Mouse (Mus musculus): ENCODE measurements at regions not wholly inside any gene's neighbourhood (a gene's known extent, or its start where the extent isn't known, plus 50 kb on each side); places are given as distances from the start of the nearest gene placed in this dataset.

DNA sequence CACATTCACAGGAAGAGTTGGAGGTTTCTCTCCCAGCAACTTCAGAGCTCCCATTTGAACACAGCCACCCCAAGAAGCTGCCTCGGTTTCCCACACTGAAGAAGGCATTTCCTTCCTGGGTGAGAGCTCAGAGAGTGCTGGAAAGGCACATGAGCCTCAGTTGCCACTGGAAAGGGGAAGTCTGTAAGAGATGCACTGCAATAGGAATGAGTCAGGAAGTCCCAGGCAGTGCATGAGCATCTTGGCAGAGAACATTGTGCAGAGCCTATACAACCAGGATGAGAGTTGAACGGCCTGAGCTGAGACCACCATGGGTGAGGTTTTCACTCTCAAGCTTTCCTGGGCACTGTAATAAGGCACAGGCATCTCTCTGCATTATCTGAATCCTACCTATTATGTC is 244.4 kb downstream of the Irs2 start:
- no peak for DNase-seq (ENCODE audit: low read depth)

DNA sequence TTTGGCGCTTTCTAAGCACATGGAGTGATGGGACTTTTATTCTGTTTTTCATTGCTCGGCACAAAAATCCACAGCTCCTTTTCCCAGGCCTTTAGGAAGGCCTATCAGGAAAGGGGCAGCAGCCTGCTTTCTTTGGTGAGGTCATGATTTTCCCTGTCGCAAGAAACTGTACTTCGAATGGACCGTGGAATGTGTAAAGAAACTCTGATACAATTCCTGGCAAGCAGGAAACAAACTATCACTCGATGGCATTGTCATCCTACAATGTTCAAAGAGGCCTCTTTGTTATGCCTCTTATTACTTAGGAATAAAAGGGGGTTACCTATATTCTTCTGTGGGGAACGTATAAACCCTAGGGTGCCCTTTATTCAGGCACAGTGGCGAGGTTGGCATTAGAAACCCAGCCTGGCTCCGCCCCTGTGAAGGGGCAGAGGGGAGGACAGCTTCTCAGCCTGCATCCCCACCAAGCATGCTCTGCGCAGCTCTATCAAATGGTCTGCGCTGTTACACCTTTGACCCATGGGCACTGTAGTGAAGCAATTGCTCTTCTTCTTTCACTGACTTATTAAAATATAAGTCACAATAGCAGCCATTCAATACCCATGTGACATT is 246.5 kb downstream of the Irs2 start:
- DNase-seq (ENCODE audit: low read depth), result no peak

- no peak for DNase-seq (ENCODE audit: low read depth)
Measured at GRCm38 (mm10) chr8:10760851-10761693, 247.2 kb downstream of the Irs2 start.

- DNase-seq (ENCODE audit: low read depth), result no peak
Measured at GRCm38 (mm10) chr8:10760231-10760630, 248.0 kb downstream of the Irs2 start.

- DNase-seq (ENCODE audit: low read depth), result no peak
Measured at GRCm38 (mm10) chr8:10758151-10758550, 250.1 kb downstream of the Irs2 start.

DNA sequence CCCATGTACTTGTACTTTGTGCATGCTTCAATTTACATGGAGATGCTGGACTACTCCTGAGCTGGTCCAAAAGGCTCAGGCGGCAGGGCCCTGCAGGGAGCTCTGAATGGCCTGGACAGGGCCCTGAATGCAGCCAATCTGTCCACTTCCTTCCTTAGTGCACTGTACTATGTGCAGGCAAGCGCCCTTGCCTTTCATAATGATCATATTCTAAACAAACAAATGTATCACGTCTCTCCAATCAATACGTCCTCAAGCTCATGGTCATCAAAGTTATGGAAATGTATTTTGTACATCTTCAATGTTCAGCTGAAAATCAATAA is 253.3 kb downstream of the Irs2 start:
- no peak for DNase-seq (ENCODE audit: low read depth)

DNA sequence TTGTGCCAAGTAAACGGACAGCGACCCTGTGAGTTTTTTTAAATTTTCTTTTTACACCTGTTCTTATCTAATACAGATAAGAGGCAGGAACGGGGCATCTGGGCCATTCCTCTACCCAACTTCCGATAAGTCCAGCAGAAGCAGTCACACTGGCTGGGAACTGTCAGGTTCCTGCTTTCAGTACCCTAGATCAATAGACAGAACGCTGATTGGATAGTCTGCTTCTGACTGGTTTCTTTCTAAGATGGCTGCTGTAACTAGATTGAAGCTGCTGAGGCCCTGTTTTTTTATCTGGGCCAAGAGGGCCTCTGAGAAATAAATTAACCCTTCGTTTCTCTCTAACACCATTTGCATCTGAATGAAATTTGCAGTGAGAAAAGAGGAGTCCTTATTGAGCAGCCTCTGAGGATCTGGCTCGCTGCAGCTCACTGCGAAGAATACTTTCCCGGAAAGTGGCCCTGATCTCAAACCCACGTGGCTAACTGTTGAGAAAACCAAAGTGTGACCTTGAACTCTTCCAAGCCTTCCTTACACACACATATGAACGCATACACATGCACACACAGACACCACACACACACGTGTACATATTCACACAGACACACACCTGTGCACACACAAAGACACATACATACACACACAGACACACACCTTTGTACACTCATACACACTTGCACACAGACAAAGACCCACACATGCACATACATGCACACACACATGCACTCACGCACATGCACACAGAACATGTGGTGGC is 253.8 kb downstream of the Irs2 start:
- DNase-seq (ENCODE audit: low read depth), result no peak

GRCm38 (mm10) chr8:10753056-10753455 is 255.2 kb downstream of the Irs2 start:
- no peak for DNase-seq (ENCODE audit: low read depth)

- DNase-seq (ENCODE audit: low read depth), result no peak
Measured at GRCm38 (mm10) chr8:10747150-10747549, 261.1 kb downstream of the Irs2 start.

DNA sequence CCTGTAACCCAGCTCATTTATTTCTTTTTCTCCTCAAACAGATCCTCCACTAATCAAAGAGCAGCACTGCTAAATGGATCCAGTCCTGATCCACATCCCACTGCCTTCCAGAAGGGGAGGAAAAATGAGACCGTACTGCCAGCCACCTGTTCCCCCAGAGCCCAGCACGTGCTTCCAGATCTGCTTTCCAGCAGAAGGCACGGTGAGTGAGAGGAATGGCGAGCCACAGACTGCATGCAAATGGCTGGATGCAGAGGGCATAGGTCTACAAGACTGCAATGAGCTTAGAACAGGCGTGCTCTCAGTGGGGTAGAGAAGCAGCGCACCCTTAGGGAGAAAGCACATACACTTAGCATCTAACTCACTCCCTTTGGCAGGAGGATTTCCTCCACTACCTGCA is 265.0 kb downstream of the Irs2 start:
- DNase-seq (ENCODE audit: low read depth), result no peak

DNA sequence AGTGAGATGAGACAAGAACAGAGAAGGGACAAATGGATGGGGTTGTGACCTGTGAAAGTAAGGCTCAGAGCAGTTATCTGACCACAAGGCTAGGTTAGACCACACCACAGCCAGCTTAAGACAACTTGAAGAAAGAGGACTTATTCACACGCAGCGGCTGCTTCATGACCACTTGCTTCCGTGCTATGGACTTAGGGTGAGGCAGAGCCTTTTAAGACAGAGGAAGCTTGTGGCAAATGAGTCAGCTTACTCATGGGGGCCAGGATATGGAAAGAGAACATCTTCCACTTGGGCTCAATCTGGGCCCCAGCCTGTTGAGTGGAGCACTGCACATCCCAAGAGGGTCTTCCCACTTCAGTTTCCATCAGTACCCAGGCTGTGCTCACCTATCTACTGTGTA is 267.4 kb downstream of the Irs2 start:
- no peak for DNase-seq (ENCODE audit: low read depth)

GRCm38 (mm10) chr8:10738486-10739081 is 269.7 kb downstream of the Irs2 start:
- no peak for DNase-seq (ENCODE audit: low read depth)

DNA sequence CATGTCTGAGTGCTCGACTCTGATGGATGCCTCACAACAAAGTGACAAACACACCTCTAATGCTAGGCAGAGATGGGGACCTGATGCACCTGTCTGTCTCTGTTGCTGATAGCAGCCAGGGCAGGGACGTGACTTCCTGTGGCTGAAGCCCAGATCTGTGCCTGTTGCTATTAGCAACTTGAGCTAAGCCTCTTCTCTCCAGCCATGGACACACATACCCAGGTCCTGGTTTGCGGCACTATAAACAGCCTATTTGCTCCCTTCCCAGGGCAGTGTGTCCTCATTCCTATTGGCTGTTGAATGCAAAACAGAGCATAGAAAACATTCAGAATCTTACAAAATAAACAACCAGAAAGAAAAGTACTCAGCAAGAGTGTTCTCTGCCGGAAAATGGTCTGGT is 273.5 kb downstream of the Irs2 start:
- no peak for DNase-seq (ENCODE audit: low read depth)

DNA sequence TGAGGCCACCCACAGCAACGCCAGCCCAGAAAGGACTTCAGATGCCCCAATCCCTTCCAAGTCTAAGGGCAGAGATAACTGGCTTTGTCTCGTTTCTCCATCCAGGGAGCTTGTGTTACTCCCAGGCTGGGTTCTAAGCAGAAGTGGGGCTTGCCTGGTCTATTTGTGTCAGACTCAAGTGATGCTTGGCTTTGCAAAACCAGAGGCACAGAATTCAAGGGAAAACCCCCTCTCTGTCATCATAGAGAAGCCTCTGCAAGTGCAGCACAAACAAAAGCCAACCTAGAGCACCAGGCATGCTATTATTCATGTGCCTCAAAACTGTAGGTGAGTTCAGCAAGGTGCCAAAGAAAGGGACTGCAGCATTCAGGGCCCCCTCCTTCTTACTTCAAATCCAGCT is 284.9 kb downstream of the Irs2 start:
- DNase-seq (ENCODE audit: low read depth), result peak; percentile 29

DNA sequence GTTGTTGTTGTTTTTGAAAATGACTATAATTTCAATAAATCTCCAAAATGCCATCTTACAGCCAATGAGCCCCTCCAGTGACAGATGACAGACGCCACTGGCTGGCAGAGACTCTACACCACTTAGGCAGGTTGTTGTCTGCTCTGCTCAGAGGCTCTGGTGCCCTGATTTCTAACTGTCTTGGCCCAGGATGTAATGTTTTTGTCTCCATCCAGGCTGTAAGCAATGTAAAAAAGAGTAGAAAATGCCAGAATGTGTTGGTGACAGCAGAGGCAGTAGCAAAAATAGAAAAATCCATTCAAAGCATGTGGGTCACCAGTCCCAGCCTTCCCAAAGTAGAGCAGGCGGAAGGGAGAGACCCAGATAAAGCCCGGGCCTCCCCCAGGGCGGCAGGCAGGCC is 285.5 kb downstream of the Irs2 start:
- DNase-seq (ENCODE audit: low read depth), result no peak

DNA sequence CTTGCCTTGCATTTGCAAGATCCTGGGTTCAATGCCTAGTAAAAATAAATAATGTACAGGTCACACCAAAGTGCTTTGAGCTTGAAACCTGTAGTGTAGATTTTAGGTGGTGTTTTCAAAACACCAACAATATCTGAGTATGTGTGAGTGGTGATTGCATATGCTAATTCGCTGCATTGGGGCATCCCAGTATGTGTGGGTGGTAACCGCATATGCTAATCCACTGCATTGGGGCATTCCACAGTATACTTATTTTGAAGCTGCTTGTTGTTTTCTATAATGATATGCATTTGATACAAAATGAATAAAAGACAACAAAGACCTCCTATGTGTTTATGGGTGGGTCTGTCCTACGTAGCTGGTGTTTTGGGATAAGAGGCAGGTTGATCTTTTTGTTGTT is 285.9 kb downstream of the Irs2 start:
- DNase-seq (ENCODE audit: low read depth), result peak; percentile 32

DNA sequence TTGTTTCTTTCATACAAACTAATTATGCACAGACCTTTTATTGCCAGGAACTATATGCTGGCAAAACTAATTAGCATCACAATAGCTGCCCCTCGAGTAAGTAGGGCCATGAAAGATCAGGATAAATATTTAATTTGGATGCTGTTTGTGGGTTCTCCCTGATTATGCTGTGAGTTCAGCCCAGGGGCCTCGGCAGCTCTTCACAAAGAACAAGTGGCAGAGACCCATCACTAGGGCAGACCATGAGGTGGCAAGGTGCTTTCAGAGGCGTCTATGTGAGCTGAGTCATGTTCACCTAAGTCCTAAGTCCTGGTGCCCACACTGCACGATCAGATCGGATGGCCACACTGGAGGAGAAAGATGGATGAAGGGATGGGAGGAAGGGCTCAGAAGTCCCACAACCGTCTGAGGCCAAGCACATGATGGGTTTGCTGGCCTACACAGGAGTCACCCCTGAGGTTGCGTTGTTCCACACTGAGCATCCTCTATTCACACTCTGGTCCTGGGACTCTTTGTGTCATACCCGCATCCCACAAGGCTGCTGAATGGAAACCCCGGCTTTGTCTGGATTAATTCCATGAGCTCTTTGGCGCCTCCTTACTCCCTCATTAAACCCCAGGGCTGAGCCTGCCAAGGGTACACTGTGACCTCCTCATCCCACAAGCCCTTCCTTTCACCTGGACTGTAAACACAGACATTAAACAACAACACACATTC is 287.0 kb downstream of the Irs2 start:
- no peak for DNase-seq (ENCODE audit: low read depth)

DNA sequence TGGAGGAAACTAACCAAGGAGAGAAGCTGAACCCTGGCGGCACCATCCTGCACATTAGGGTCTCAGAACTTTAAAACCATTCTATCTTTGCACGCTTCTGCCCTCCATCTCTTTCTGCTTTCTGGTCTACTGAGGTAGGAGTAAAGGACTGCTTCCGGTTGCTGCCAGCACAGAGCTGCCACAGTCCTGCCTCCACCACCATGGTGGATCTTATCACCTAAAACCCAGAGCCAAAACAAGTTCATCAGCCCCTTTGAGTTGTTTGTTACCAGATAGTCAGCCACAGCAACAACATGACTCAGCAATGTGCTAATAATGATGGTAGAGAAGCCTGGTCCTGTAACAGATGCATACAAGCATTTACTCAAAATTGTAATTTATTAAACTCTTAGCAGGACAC is 287.9 kb downstream of the Irs2 start:
- no peak for DNase-seq (ENCODE audit: low read depth)

- DNase-seq (ENCODE audit: low read depth), result no peak
Measured at GRCm38 (mm10) chr8:10719411-10719810, 288.8 kb downstream of the Irs2 start.

GRCm38 (mm10) chr8:10717297-10717696 is 291.0 kb downstream of the Irs2 start:
- DNase-seq (ENCODE audit: low read depth), result no peak

DNA sequence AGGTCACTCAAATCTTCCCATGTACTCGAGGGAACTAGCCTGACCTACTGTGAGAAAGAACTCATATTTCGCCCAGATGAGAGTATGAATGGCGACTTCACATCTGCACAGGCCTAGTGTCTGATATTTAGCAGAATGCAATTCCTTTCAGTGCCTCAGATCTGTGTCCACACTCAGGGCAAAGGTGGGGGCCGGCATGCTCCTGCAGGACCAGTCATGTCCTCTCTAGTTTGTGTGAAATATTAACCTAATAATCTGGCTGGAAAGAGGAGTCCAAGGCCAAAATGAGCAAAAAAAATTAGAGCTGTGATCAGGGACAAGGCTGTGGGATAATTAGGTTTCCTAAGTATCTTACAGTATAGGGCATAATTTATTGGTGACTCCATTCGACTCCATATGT is 292.1 kb downstream of the Irs2 start:
- no peak for DNase-seq (ENCODE audit: low read depth)

- no peak for DNase-seq (ENCODE audit: low read depth)
Measured at GRCm38 (mm10) chr8:10713515-10714042, 294.7 kb downstream of the Irs2 start.

Measured in induced T-regulatory cell, adult 2 months (primary cell).